10 mouse cellular contexts compared by ENCODE assay signal in the genomic region with DNA sequence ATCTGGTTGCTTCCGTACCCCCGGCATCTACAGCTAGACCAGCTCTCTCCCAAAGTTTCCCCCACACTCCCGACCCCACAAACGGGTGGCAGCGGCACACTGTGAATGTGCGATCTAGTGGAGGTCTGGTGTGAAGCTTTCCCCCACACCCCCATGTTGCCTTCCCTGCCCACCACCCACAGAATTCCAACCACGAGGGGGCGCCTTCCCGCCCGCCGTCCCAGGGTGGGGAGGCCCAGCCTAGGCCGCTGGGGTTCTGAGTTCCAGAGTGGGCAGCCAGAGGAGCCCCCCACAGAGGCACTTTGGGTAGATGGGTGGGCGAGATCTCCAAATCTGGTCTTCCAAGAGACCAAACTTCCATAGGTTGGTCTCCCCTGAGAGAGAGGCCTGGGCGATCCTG. TPM values are rescaled to one million over a fixed set of nuclear protein-coding genes. Genes with fewer than 3 reads are reported as not detected.
A peak's percentile ranks its signal among the peaks of the same experiment; 100 is the strongest.
DNase-seq lines count a peak whose midpoint lies in the region; ATAC-seq and TF ChIP-seq lines count a peak whose summit lies in the region.
"Had no signal": no experiment of that assay in that cellular context is flagged by ENCODE, and none has a peak within 500 bp of the region (broad histone marks: within the 10 kb centered on the region; RNA-seq: fewer than 3 reads in every experiment).

No protein-coding gene starts in this region.

- TF ChIP-seq CTCF in forebrain, postnatal 0 days (IDR thresholded peaks at IDR 0.05; ENCODE audit: low read depth) = peak; percentile 42
- peak; percentile 34 for TF ChIP-seq CTCF in lung, postnatal 0 days (IDR thresholded peaks at IDR 0.05)
- TF ChIP-seq CTCF in lung, adult 2 months (IDR thresholded peaks at IDR 0.05; ENCODE audit: insufficient read depth, low read length) = no peak

- H3K4me3 ChIP-seq in forebrain, postnatal 0 days (ENCODE audit: low read depth, low read length) = no peak overlapping the region
- H3K4me3 ChIP-seq in forebrain, embryonic 13.5 days = no peak overlapping the region
- no peak overlapping the region for H3K4me3 ChIP-seq in lung, postnatal 0 days (ENCODE audit: low read depth, low read length)
- no peak overlapping the region for H3K4me3 ChIP-seq in lung, adult 2 months (replicated peaks; ENCODE audit: extremely low read depth, low read depth, low read length)
- H3K4me3 ChIP-seq in hindbrain, embryonic 15.5 days = peak overlapping the region; percentile 22
- peak overlapping the region; percentile 24; the same call in 1 of the 2 replicates for H3K4me3 ChIP-seq in stomach, embryonic 14.5 days (ENCODE audit: low read depth, low read length)

- H3K4me1 ChIP-seq in forebrain, postnatal 0 days (ENCODE audit: insufficient read depth) = no peaks in the 10 kb centered on the region
- H3K4me1 ChIP-seq in forebrain, embryonic 13.5 days = peaks cover 26% of the 10 kb centered on the region; the same call in 1 of the 2 replicates
- no peaks in the 10 kb centered on the region for H3K4me1 ChIP-seq in lung, postnatal 0 days (ENCODE audit: insufficient read depth, low read depth, low read length)
- H3K4me1 ChIP-seq in lung, adult 2 months (ENCODE audit: control insufficient read depth, insufficient read depth, low read length) = no peaks in the 10 kb centered on the region
- H3K4me1 ChIP-seq in hindbrain, embryonic 15.5 days (replicated peaks) = peaks cover 11% of the 10 kb centered on the region; the same call in 1 of the 2 replicates
- no peaks in the 10 kb centered on the region for H3K4me1 ChIP-seq in stomach, embryonic 14.5 days (ENCODE audit: control insufficient read depth, insufficient read depth, low read length)

- H3K27ac ChIP-seq in forebrain, postnatal 0 days (ENCODE audit: low read depth, low read length) = no peak overlapping the region
- no peak overlapping the region for H3K27ac ChIP-seq in forebrain, embryonic 13.5 days
- H3K27ac ChIP-seq in lung, postnatal 0 days (ENCODE audit: low read length) = no peak overlapping the region
- H3K27ac ChIP-seq in hindbrain, embryonic 15.5 days (replicated peaks) = no peak overlapping the region
- no peak overlapping the region; the same call in 1 of the 2 replicates for H3K27ac ChIP-seq in stomach, embryonic 14.5 days (ENCODE audit: low read length)
- H3K27ac ChIP-seq: forebrain, embryonic 12.5 days had no signal

- DNase-seq in forebrain, postnatal 0 days = no peak
- DNase-seq in lung, postnatal 0 days (ENCODE audit: low spot score) = no peak
- no peak for DNase-seq in lung, adult 2 months
- DNase-seq in cerebellum, adult 8-10 months = no peak
- DNase-seq in MN1 (ENCODE audit: low spot score) = no peak

- H3K27me3 ChIP-seq in forebrain, postnatal 0 days (ENCODE audit: insufficient read depth, low read length) = peaks cover 18% of the 10 kb centered on the region
- peaks cover 63% of the 10 kb centered on the region for H3K27me3 ChIP-seq in forebrain, embryonic 13.5 days
- H3K27me3 ChIP-seq in lung, postnatal 0 days (replicated peaks; ENCODE audit: insufficient read depth, low read length) = peaks cover 31% of the 10 kb centered on the region
- peaks cover 43% of the 10 kb centered on the region for H3K27me3 ChIP-seq in hindbrain, embryonic 15.5 days
- H3K27me3 ChIP-seq in stomach, embryonic 14.5 days (ENCODE audit: control insufficient read depth, insufficient read depth, low read length) = peaks cover 32% of the 10 kb centered on the region

- no peak for ATAC-seq in forebrain, postnatal 0 days
- no peak for ATAC-seq in forebrain, embryonic 13.5 days
- ATAC-seq in lung, postnatal 0 days = no peak
- no peak for ATAC-seq in hindbrain, embryonic 15.5 days (ENCODE audit: low FRiP score, low read depth)
- ATAC-seq in stomach, embryonic 14.5 days (ENCODE audit: insufficient number of reproducible peaks, insufficient read depth, low FRiP score, low read depth) = no peak
- ATAC-seq: inflammation-experienced regulatory T-cells, adult 6 months had no signal

- WGBS in forebrain, postnatal 0 days = 45% methylated on average over 14 of the region's 14 CpGs
- 50% methylated on average over 14 of the region's 14 CpGs for WGBS in forebrain, embryonic 13.5 days
- WGBS in lung, postnatal 0 days = 40% methylated on average over 14 of the region's 14 CpGs
- WGBS in lung, adult 2 months = 42% methylated on average over 14 of the region's 14 CpGs
- WGBS in hindbrain, embryonic 15.5 days = 46% methylated on average over 14 of the region's 14 CpGs
- WGBS in stomach, embryonic 14.5 days = 37% methylated on average over 14 of the region's 14 CpGs

- no peak overlapping the region for H3K9ac ChIP-seq in forebrain, postnatal 0 days
- H3K9ac ChIP-seq in forebrain, embryonic 13.5 days = no peak overlapping the region
- H3K9ac ChIP-seq in lung, postnatal 0 days (replicated peaks; ENCODE audit: low read depth) = no peak overlapping the region
- no peak overlapping the region for H3K9ac ChIP-seq in hindbrain, embryonic 15.5 days
- H3K9ac ChIP-seq in stomach, embryonic 14.5 days (replicated peaks; ENCODE audit: low read depth, low read length) = no peak overlapping the region; the same call in 1 of the 2 replicates
- H3K9ac ChIP-seq: forebrain, embryonic 12.5 days had no signal

- no peaks in the 10 kb centered on the region for H3K9me3 ChIP-seq in forebrain, postnatal 0 days (ENCODE audit: low read length)
- no peaks in the 10 kb centered on the region for H3K9me3 ChIP-seq in forebrain, embryonic 13.5 days (replicated peaks)
- no peaks in the 10 kb centered on the region for H3K9me3 ChIP-seq in lung, postnatal 0 days (ENCODE audit: low read length)
- no peaks in the 10 kb centered on the region for H3K9me3 ChIP-seq in hindbrain, embryonic 15.5 days
- no peaks in the 10 kb centered on the region for H3K9me3 ChIP-seq in stomach, embryonic 14.5 days (ENCODE audit: control insufficient read depth, low read depth, low read length)
- H3K9me3 ChIP-seq: forebrain, embryonic 12.5 days had no signal

- H3K4me2 ChIP-seq in forebrain, postnatal 0 days (ENCODE audit: low read depth) = no peak overlapping the region
- no peak overlapping the region for H3K4me2 ChIP-seq in forebrain, embryonic 13.5 days
- H3K4me2 ChIP-seq in lung, postnatal 0 days (replicated peaks; ENCODE audit: low read depth, low read length) = no peak overlapping the region
- no peak overlapping the region; the same call in 1 of the 2 replicates for H3K4me2 ChIP-seq in hindbrain, embryonic 15.5 days
- H3K4me2 ChIP-seq in stomach, embryonic 14.5 days (replicated peaks; ENCODE audit: low read depth, low read length) = no peak overlapping the region

- TF ChIP-seq EP300 in lung, postnatal 0 days (IDR thresholded peaks at IDR 0.05) = no peak

- no peak for TF ChIP-seq POLR2A in lung, adult 2 months (IDR thresholded peaks at IDR 0.05; ENCODE audit: borderline replicate concordance, extremely low read depth, low read depth, low read length)

- H3K36me3 ChIP-seq in forebrain, postnatal 0 days (ENCODE audit: insufficient read depth) = no peaks in the 10 kb centered on the region
- H3K36me3 ChIP-seq in forebrain, embryonic 13.5 days (ENCODE audit: poor library complexity, severe bottlenecking) = no peaks in the 10 kb centered on the region
- no peaks in the 10 kb centered on the region for H3K36me3 ChIP-seq in lung, postnatal 0 days (ENCODE audit: insufficient read depth, low read length)
- no peaks in the 10 kb centered on the region for H3K36me3 ChIP-seq in hindbrain, embryonic 15.5 days
- no peaks in the 10 kb centered on the region for H3K36me3 ChIP-seq in stomach, embryonic 14.5 days (ENCODE audit: control insufficient read depth, insufficient read depth, low read length)
- H3K36me3 ChIP-seq: forebrain, embryonic 12.5 days had no signal

RNA-seq across cellular contexts. Expression of a gene that starts 2.2 kb away (rescaled TPM):
- total RNA-seq in forebrain, postnatal 0 days (2014; rRNA removed) = 7.4 and 8.3 TPM in 2 replicates
- 4.8 and 6.3 TPM in 2 replicates for polyA plus RNA-seq in forebrain, postnatal 0 days (2015; fragmentation: Nextera tagmentation; extraction: Ambion mirVana)
- polyA plus RNA-seq in forebrain, embryonic 13.5 days (2015; fragmentation: Nextera tagmentation; extraction: Ambion mirVana) = 0.45 and 0.49 TPM in 2 replicates
- 0.11 and 0.31 TPM in 2 replicates for polyA plus RNA-seq in lung, postnatal 0 days (2015; fragmentation: Nextera tagmentation; extraction: Ambion mirVana)
- polyA plus RNA-seq in lung, adult 2 months (2012; rRNA removed) = 1.4 and 3.6 TPM in 2 replicates
- polyA plus RNA-seq in hindbrain, embryonic 15.5 days (2015; fragmentation: Nextera tagmentation; extraction: Ambion mirVana) = 8.2 and 8.9 TPM in 2 replicates
- 16.8 TPM in 2 replicates for polyA plus RNA-seq in stomach, embryonic 14.5 days (2014; fragmentation: Nextera tagmentation; extraction: Ambion mirVana)
- polyA plus RNA-seq: inflammation-experienced regulatory T-cells, adult 6 months had no signal

RNA-seq across cellular contexts. Expression of a gene that starts 21.8 kb away (rescaled TPM):
- 11.8 and 15.2 TPM in 2 replicates for total RNA-seq in forebrain, postnatal 0 days (2014; rRNA removed)
- 19.3 and 23.7 TPM in 2 replicates for polyA plus RNA-seq in forebrain, postnatal 0 days (2015; fragmentation: Nextera tagmentation; extraction: Ambion mirVana)
- 12.1 and 13.7 TPM in 2 replicates for polyA plus RNA-seq in forebrain, embryonic 13.5 days (2015; fragmentation: Nextera tagmentation; extraction: Ambion mirVana)
- polyA plus RNA-seq in lung, postnatal 0 days (2015; fragmentation: Nextera tagmentation; extraction: Ambion mirVana) = 29.8 and 30.4 TPM in 2 replicates
- polyA plus RNA-seq in lung, adult 2 months (2012; rRNA removed) = 20.1 and 20.8 TPM in 2 replicates
- polyA plus RNA-seq in hindbrain, embryonic 15.5 days (2015; fragmentation: Nextera tagmentation; extraction: Ambion mirVana) = 17.2 and 22.0 TPM in 2 replicates
- 8.7 TPM in 2 replicates for polyA plus RNA-seq in stomach, embryonic 14.5 days (2014; fragmentation: Nextera tagmentation; extraction: Ambion mirVana)

RNA-seq across cellular contexts. Expression of a gene that starts 22.0 kb away (rescaled TPM):
- total RNA-seq in forebrain, postnatal 0 days (2014; rRNA removed) = 48.6 and 111 TPM in 2 replicates
- 362 and 414 TPM in 2 replicates for polyA plus RNA-seq in forebrain, postnatal 0 days (2015; fragmentation: Nextera tagmentation; extraction: Ambion mirVana)
- polyA plus RNA-seq in forebrain, embryonic 13.5 days (2015; fragmentation: Nextera tagmentation; extraction: Ambion mirVana) = 300 and 353 TPM in 2 replicates
- 243 and 261 TPM in 2 replicates for polyA plus RNA-seq in lung, postnatal 0 days (2015; fragmentation: Nextera tagmentation; extraction: Ambion mirVana)
- polyA plus RNA-seq in lung, adult 2 months (2012; rRNA removed) = 35.2 and 38.9 TPM in 2 replicates
- polyA plus RNA-seq in hindbrain, embryonic 15.5 days (2015; fragmentation: Nextera tagmentation; extraction: Ambion mirVana) = 253 and 258 TPM in 2 replicates
- 367 and 376 TPM in 2 replicates for polyA plus RNA-seq in stomach, embryonic 14.5 days (2014; fragmentation: Nextera tagmentation; extraction: Ambion mirVana)

RNA-seq across cellular contexts. Expression of a gene that starts 54.1 kb away (rescaled TPM):
- 23.8 and 29.1 TPM in 2 replicates for total RNA-seq in forebrain, postnatal 0 days (2014; rRNA removed)
- 7.2 and 8.0 TPM in 2 replicates for polyA plus RNA-seq in forebrain, postnatal 0 days (2015; fragmentation: Nextera tagmentation; extraction: Ambion mirVana)
- polyA plus RNA-seq in forebrain, embryonic 13.5 days (2015; fragmentation: Nextera tagmentation; extraction: Ambion mirVana) = 5.4 and 6.5 TPM in 2 replicates
- 8.4 and 9.1 TPM in 2 replicates for polyA plus RNA-seq in lung, postnatal 0 days (2015; fragmentation: Nextera tagmentation; extraction: Ambion mirVana)
- polyA plus RNA-seq in lung, adult 2 months (2012; rRNA removed) = 31.9 and 36.1 TPM in 2 replicates
- polyA plus RNA-seq in hindbrain, embryonic 15.5 days (2015; fragmentation: Nextera tagmentation; extraction: Ambion mirVana) = 12.4 and 15.0 TPM in 2 replicates
- 12.1 and 12.5 TPM in 2 replicates for polyA plus RNA-seq in stomach, embryonic 14.5 days (2014; fragmentation: Nextera tagmentation; extraction: Ambion mirVana)

Comparison
In these comparisons a context has a peak if more than half of its experiments do, and no peak if none do; other contexts are left out.
1. H3K4me3 ChIP-seq: peak in hindbrain, embryonic 15.5 days (single experiment) and stomach, embryonic 14.5 days (single experiment); none in forebrain, postnatal 0 days (single experiment), forebrain, embryonic 13.5 days (single experiment), lung, postnatal 0 days (single experiment) and lung, adult 2 months (single experiment).